Mouse (Mus musculus) lung, embryonic 14.5 days (tissue): ENCODE results near the gene Myo1h. TPM values are rescaled to one million over a fixed set of nuclear protein-coding genes. Genes with fewer than 3 reads are reported as not detected.

ENCODE experiments used
- ATAC-seq: fragments of 200-750 bp; cut with Nextera tagmentation; 2 replicates; pipeline ENCODE4 v1.8.0; 2017; ENCODE audit warnings: mild to moderate bottlenecking, moderate TSS enrichment, moderate library complexity; ENCODE audit not compliant: insufficient read depth
- DNase-seq: peaks from one replicate; pipeline ENCODE4 v3.0.0-alpha.2; 2015
- H3K27ac ChIP-seq: fragments of 300-500 bp; sonication (generic); 2 replicates; pipeline ENCODE4 v1.5.1; 2014; ENCODE audit warnings: low read depth, mild to moderate bottlenecking, moderate library complexity
- H3K27me3 ChIP-seq: fragments of 300-500 bp; sonication (generic); 2 replicates; pipeline ENCODE4 v1.6.1; 2014; ENCODE audit warnings: low read length, control low read depth; ENCODE audit not compliant: insufficient read depth
- H3K36me3 ChIP-seq: fragments of 300-500 bp; sonication (generic); 2 replicates; pipeline ENCODE4 v1.6.1; 2014; ENCODE audit warnings: control low read depth; ENCODE audit not compliant: insufficient read depth
- H3K4me1 ChIP-seq: fragments of 300-500 bp; sonication (generic); 2 replicates; pipeline ENCODE4 v1.6.1; 2014; ENCODE audit warnings: antibody characterized with exemption, control low read depth; ENCODE audit not compliant: insufficient read depth
- H3K4me2 ChIP-seq: fragments of 300-500 bp; sonication (generic); 2 replicates; pipeline ENCODE4 v1.6.1; 2014; ENCODE audit warnings: mild to moderate bottlenecking
- H3K4me3 ChIP-seq: fragments of 300-500 bp; sonication (generic); 2 replicates; pipeline ENCODE4 v1.5.1; 2014; ENCODE audit warnings: low read depth, low read length
- H3K9ac ChIP-seq: fragments of 300-500 bp; sonication (generic); 2 replicates; pipeline ENCODE4 v1.6.1; 2014
- H3K9me3 ChIP-seq: fragments of 300-500 bp; sonication (generic); 2 replicates; pipeline ENCODE4 v1.6.1; 2016; ENCODE audit warnings: low read depth, low read length, control low read depth
- CTCF ChIP-seq: IDR thresholded peaks from 2 replicates; pipeline ENCODE4 v1.5.1; 2016; ENCODE audit warnings: antibody characterized with exemption, low read depth
- WGBS: fragments of 180-500 bp; shearing (Covaris S2); extraction: QIAGEN DNeasy Blood & Tissue Kit; methylation state at CpG from one replicate; pipeline ENCODE4 v1.1.7; 2014; 5-methylcytosine and 5-hydroxymethylcytosine counted together
- polyA plus RNA-seq: library from polyadenylated mRNA; unstranded; fragments of >200 nt; fragmentation: Nextera tagmentation; extraction: Ambion mirVana; gene quantifications from 2 replicates; pipeline ENCODE4 v1.2.1, GENCODE M21; 2014

The Myo1h gene
- polyA plus RNA-seq, 1 experiment from 2014 or later, result 2.5 TPM

GRCm38 (mm10) chr5:114360968-114361367, 72.0 kb downstream of the Myo1h start:
- no peak overlapping the region for H3K27ac ChIP-seq
- ATAC-seq, result no peak
- no peak for TF ChIP-seq CTCF
- no peak overlapping the region for H3K4me3 ChIP-seq
- H3K36me3 ChIP-seq, result peaks cover 65% of the 10 kb centered on the region
- no peak overlapping the region for H3K4me2 ChIP-seq
- H3K9me3 ChIP-seq, result no peaks in the 10 kb centered on the region
- peaks cover 6% of the 10 kb centered on the region; the same call in 1 of the 2 replicates for H3K4me1 ChIP-seq
- H3K27me3 ChIP-seq, result no peaks in the 10 kb centered on the region
- DNase-seq, result no peak
- H3K9ac ChIP-seq, result no peak overlapping the region
- 81% methylated on average over 15 of the region's 15 CpGs for WGBS

GRCm38 (mm10) chr5:114365043-114365752, 76.2 kb downstream of the Myo1h start:
- Histone ChIP-seq H3K9ac (no peak overlapping the region), H3K4me3 (no peak overlapping the region), H3K9me3 (no peaks in the 10 kb centered on the region), H3K4me2 (no peak overlapping the region), H3K4me1 (peaks cover 10% of the 10 kb centered on the region), H3K27ac (peak overlapping the region; percentile 76), H3K36me3 (peaks cover 97% of the 10 kb centered on the region), H3K27me3 (no peaks in the 10 kb centered on the region)
- DNase-seq (peak; percentile 76), ATAC-seq (peak; percentile 64)
- WGBS, result 70% methylated on average over 23 of the region's 23 CpGs
- no peak for TF ChIP-seq CTCF

- H3K27ac ChIP-seq, result no peak overlapping the region
- 81% methylated on average over 14 of the region's 14 CpGs for WGBS
- peaks cover 96% of the 10 kb centered on the region for H3K36me3 ChIP-seq
- ATAC-seq (no peak), DNase-seq (no peak)
- H3K4me3 ChIP-seq, result no peak overlapping the region
- no peaks in the 10 kb centered on the region for H3K27me3 ChIP-seq
- peaks cover 35% of the 10 kb centered on the region for H3K4me1 ChIP-seq
- no peak overlapping the region for H3K9ac ChIP-seq
- no peak overlapping the region for H3K4me2 ChIP-seq
- H3K9me3 ChIP-seq, result no peaks in the 10 kb centered on the region
- TF ChIP-seq CTCF, result no peak
Measured at GRCm38 (mm10) chr5:114368121-114368520, 79.2 kb downstream of the Myo1h start.

- WGBS, result 82% methylated on average over 16 of the region's 16 CpGs
- Histone ChIP-seq H3K9ac (peak overlapping the region; percentile 43; the same call in 1 of the 2 replicates), H3K4me3 (no peak overlapping the region), H3K4me2 (no peak overlapping the region), H3K27me3 (no peaks in the 10 kb centered on the region), H3K9me3 (no peaks in the 10 kb centered on the region), H3K4me1 (peaks cover 38% of the 10 kb centered on the region), H3K27ac (peak overlapping the region; percentile 99), H3K36me3 (peaks cover 96% of the 10 kb centered on the region)
- no peak for ATAC-seq
- TF ChIP-seq CTCF, result no peak
- DNase-seq, result no peak
Measured at GRCm38 (mm10) chr5:114368803-114369496, 80.0 kb downstream of the Myo1h start.

- TF ChIP-seq CTCF, result no peak
- DNase-seq (no peak), ATAC-seq (no peak)
- Histone ChIP-seq H3K27ac (peak overlapping the region; percentile 99), H3K4me1 (peaks cover 43% of the 10 kb centered on the region), H3K9me3 (no peaks in the 10 kb centered on the region), H3K27me3 (no peaks in the 10 kb centered on the region), H3K36me3 (peaks cover 96% of the 10 kb centered on the region), H3K4me3 (no peak overlapping the region), H3K4me2 (peak overlapping the region; percentile 37), H3K9ac (peak overlapping the region; percentile 43)
- 41% methylated on average over 9 of the region's 9 CpGs for WGBS
Measured at GRCm38 (mm10) chr5:114369921-114370320, 81.0 kb downstream of the Myo1h start.

- H3K36me3 ChIP-seq, result peaks cover 96% of the 10 kb centered on the region
- DNase-seq (peak; percentile 97), ATAC-seq (peak; percentile 88)
- H3K9ac ChIP-seq, result peak overlapping the region; percentile 43
- H3K4me2 ChIP-seq, result peak overlapping the region; percentile 48
- no peaks in the 10 kb centered on the region for H3K27me3 ChIP-seq
- 11% methylated on average over 9 of the region's 9 CpGs for WGBS
- no peak overlapping the region for H3K4me3 ChIP-seq
- TF ChIP-seq CTCF, result peak; percentile 53
- H3K9me3 ChIP-seq, result no peaks in the 10 kb centered on the region
- peak overlapping the region; percentile 99 for H3K27ac ChIP-seq
- H3K4me1 ChIP-seq, result peaks cover 43% of the 10 kb centered on the region
Measured at GRCm38 (mm10) chr5:114370371-114370776, 81.4 kb downstream of the Myo1h start.

- H3K9me3 ChIP-seq, result no peaks in the 10 kb centered on the region
- peak overlapping the region; percentile 48 for H3K4me2 ChIP-seq
- H3K4me1 ChIP-seq, result peaks cover 44% of the 10 kb centered on the region
- no peak for ATAC-seq
- H3K9ac ChIP-seq, result peak overlapping the region; percentile 43; the same call in 1 of the 2 replicates
- peaks cover 96% of the 10 kb centered on the region for H3K36me3 ChIP-seq
- WGBS, result 19% methylated on average over 3 of the region's 3 CpGs
- no peaks in the 10 kb centered on the region for H3K27me3 ChIP-seq
- peak overlapping the region; percentile 99 for H3K27ac ChIP-seq
- TF ChIP-seq CTCF, result no peak
- 0 out of 2 replicates have a peak overlapping the region, but pooled peaks have one; percentile 2 for H3K4me3 ChIP-seq
- peak; percentile 71 for DNase-seq
Measured at GRCm38 (mm10) chr5:114371331-114371730, 82.4 kb downstream of the Myo1h start.
